Mouse (Mus musculus) stomach, postnatal 0 days (tissue): ENCODE measurements around the gene Lonrf2. TPM values are rescaled to one million over a fixed set of nuclear protein-coding genes. Genes with fewer than 3 reads are reported as not detected.

Experiments
- ATAC-seq: fragments of 200-750 bp; cut with Nextera tagmentation; 2 replicates; pipeline ENCODE4 v1.8.0; 2017; ENCODE audit not compliant: low FRiP score, low TSS enrichment
- DNase-seq: peaks from one replicate; pipeline ENCODE4 v3.0.0-alpha.2; 2016; ENCODE audit warnings: low spot score
- H3K27ac ChIP-seq: fragments of 300-500 bp; sonication (generic); replicated peaks from 2 replicates; pipeline ENCODE4 v1.5.1; 2014; ENCODE audit warnings: mild to moderate bottlenecking, control low read depth
- H3K27me3 ChIP-seq: fragments of 300-500 bp; sonication (generic); 2 replicates; pipeline ENCODE4 v1.6.1; 2014; ENCODE audit warnings: low read length; ENCODE audit not compliant: control insufficient read depth, insufficient read depth
- H3K36me3 ChIP-seq: fragments of 300-500 bp; sonication (generic); 2 replicates; pipeline ENCODE4 v1.6.1; 2014; ENCODE audit warnings: low read length, mixed read lengths; ENCODE audit not compliant: control insufficient read depth, insufficient read depth
- H3K4me1 ChIP-seq: fragments of 300-500 bp; sonication (generic); replicated peaks from 2 replicates; pipeline ENCODE4 v1.6.1; 2014; ENCODE audit warnings: antibody characterized with exemption; ENCODE audit not compliant: control insufficient read depth, insufficient read depth
- H3K4me2 ChIP-seq: fragments of 300-500 bp; sonication (generic); replicated peaks from 2 replicates; pipeline ENCODE4 v1.6.1; 2014; ENCODE audit warnings: low read depth, mild to moderate bottlenecking, control low read depth, moderate library complexity
- H3K4me3 ChIP-seq: fragments of 300-500 bp; sonication (generic); 2 replicates; pipeline ENCODE4 v1.5.1; 2014; ENCODE audit warnings: low read depth, low read length, control low read depth
- H3K9ac ChIP-seq: fragments of 300-500 bp; sonication (generic); 2 replicates; pipeline ENCODE4 v1.6.1; 2014; ENCODE audit warnings: mild to moderate bottlenecking, low read length, control low read depth, mixed read lengths
- H3K9me3 ChIP-seq: fragments of 300-500 bp; sonication (generic); 2 replicates; pipeline ENCODE4 v1.6.1; 2016; ENCODE audit warnings: low read length; ENCODE audit not compliant: control insufficient read depth
- CTCF ChIP-seq: IDR thresholded peaks from 2 replicates; pipeline ENCODE4 v1.5.1; 2016; ENCODE audit warnings: antibody characterized with exemption, low read depth, mild to moderate bottlenecking, moderate library complexity
- EP300 ChIP-seq: optimal IDR thresholded peaks from 2 replicates; pipeline ENCODE3; 2016; ENCODE audit warnings: antibody characterized with exemption
- WGBS: fragments of 180-500 bp; shearing (Covaris S2); extraction: QIAGEN DNeasy Blood & Tissue Kit; methylation state at CpG from one replicate; pipeline ENCODE4 v1.1.7; 2014; 5-methylcytosine and 5-hydroxymethylcytosine counted together
- polyA plus RNA-seq: library from polyadenylated mRNA; unstranded; fragments of >200 nt; fragmentation: Nextera tagmentation; extraction: Ambion mirVana; gene quantifications from 2 replicates; pipeline ENCODE4 v1.2.1, GENCODE M21; 2015

Lonrf2 gene
- polyA plus RNA-seq, 1 experiment from 2014 or later, result 0.46 TPM

GRCm38 (mm10) chr1:38824926-38825325, 11.6 kb downstream of the Lonrf2 start:
- Histone ChIP-seq H3K4me3 (no peak overlapping the region), H3K27me3 (no peaks in the 10 kb centered on the region), H3K27ac (no peak overlapping the region), H3K4me2 (no peak overlapping the region), H3K9ac (no peak overlapping the region), H3K9me3 (no peaks in the 10 kb centered on the region), H3K36me3 (no peaks in the 10 kb centered on the region), H3K4me1 (no peaks in the 10 kb centered on the region)
- no peak for DNase-seq
- no peak for ATAC-seq
- TF ChIP-seq EP300 (no peak), CTCF (no peak)
- WGBS, result 73% methylated on average over 2 of the region's 2 CpGs

GRCm38 (mm10) chr1:38823851-38824250, 12.7 kb downstream of the Lonrf2 start:
- DNase-seq (no peak), ATAC-seq (no peak)
- WGBS, result 63% methylated on average over 2 of the region's 2 CpGs
- Histone ChIP-seq H3K4me2 (no peak overlapping the region), H3K4me1 (no peaks in the 10 kb centered on the region), H3K4me3 (no peak overlapping the region), H3K9ac (no peak overlapping the region), H3K27ac (no peak overlapping the region), H3K36me3 (no peaks in the 10 kb centered on the region), H3K27me3 (no peaks in the 10 kb centered on the region), H3K9me3 (no peaks in the 10 kb centered on the region)
- TF ChIP-seq EP300, result no peak
- TF ChIP-seq CTCF, result no peak

GRCm38 (mm10) chr1:38819691-38820090, 16.8 kb downstream of the Lonrf2 start:
- H3K4me1 ChIP-seq, result no peaks in the 10 kb centered on the region
- no peaks in the 10 kb centered on the region for H3K9me3 ChIP-seq
- no peak for ATAC-seq
- TF ChIP-seq EP300, result no peak
- TF ChIP-seq CTCF, result no peak
- no peaks in the 10 kb centered on the region for H3K36me3 ChIP-seq
- no peak overlapping the region for H3K4me3 ChIP-seq
- H3K27me3 ChIP-seq, result no peaks in the 10 kb centered on the region
- no peak for DNase-seq
- H3K9ac ChIP-seq, result no peak overlapping the region
- H3K4me2 ChIP-seq, result no peak overlapping the region
- no peak overlapping the region for H3K27ac ChIP-seq

GRCm38 (mm10) chr1:38817671-38818070, 18.8 kb downstream of the Lonrf2 start:
- WGBS, result 84% methylated on average over 3 of the region's 3 CpGs
- no peak overlapping the region for H3K27ac ChIP-seq
- no peak for DNase-seq
- no peak for ATAC-seq
- no peak overlapping the region for H3K9ac ChIP-seq
- no peaks in the 10 kb centered on the region for H3K4me1 ChIP-seq
- H3K4me3 ChIP-seq, result no peak overlapping the region
- H3K27me3 ChIP-seq, result no peaks in the 10 kb centered on the region
- no peaks in the 10 kb centered on the region for H3K9me3 ChIP-seq
- H3K4me2 ChIP-seq, result no peak overlapping the region
- no peaks in the 10 kb centered on the region for H3K36me3 ChIP-seq
- TF ChIP-seq EP300, result no peak
- TF ChIP-seq CTCF, result no peak

GRCm38 (mm10) chr1:38817268-38817667, 19.2 kb downstream of the Lonrf2 start:
- ATAC-seq, result no peak
- no peak overlapping the region for H3K9ac ChIP-seq
- WGBS, result 57% methylated on average over 9 of the region's 9 CpGs
- DNase-seq, result no peak
- H3K36me3 ChIP-seq, result no peaks in the 10 kb centered on the region
- H3K27me3 ChIP-seq, result no peaks in the 10 kb centered on the region
- H3K27ac ChIP-seq, result no peak overlapping the region
- TF ChIP-seq CTCF (no peak), EP300 (no peak)
- no peak overlapping the region for H3K4me3 ChIP-seq
- H3K4me2 ChIP-seq, result no peak overlapping the region
- H3K9me3 ChIP-seq, result no peaks in the 10 kb centered on the region
- H3K4me1 ChIP-seq, result no peaks in the 10 kb centered on the region

- H3K9ac ChIP-seq, result no peak overlapping the region
- no peaks in the 10 kb centered on the region for H3K27me3 ChIP-seq
- no peak for TF ChIP-seq CTCF
- no peak for TF ChIP-seq EP300
- H3K4me2 ChIP-seq, result no peak overlapping the region
- DNase-seq (no peak), ATAC-seq (no peak)
- WGBS, result 42% methylated on average over 4 of the region's 4 CpGs
- no peak overlapping the region for H3K27ac ChIP-seq
- H3K4me1 ChIP-seq, result no peaks in the 10 kb centered on the region
- no peak overlapping the region for H3K4me3 ChIP-seq
- H3K9me3 ChIP-seq, result no peaks in the 10 kb centered on the region
- no peaks in the 10 kb centered on the region for H3K36me3 ChIP-seq
Measured at GRCm38 (mm10) chr1:38816306-38816705, 20.2 kb downstream of the Lonrf2 start.
